Mouse (Mus musculus): ENCODE measurements around the gene Elmo3.

- TF ChIP-seq CTCF (IDR thresholded peaks at IDR 0.05; ENCODE audit: low read depth) = no peak
- TF ChIP-seq EP300 (IDR thresholded peaks at IDR 0.05; ENCODE audit: low read depth) = no peak
Measured at GRCm38 (mm10) chr8:105307670-105308069, 2.3 kb downstream of the Elmo3 start.
